Mouse (Mus musculus) urinary bladder, adult 18-20 months (tissue): Measurements from ENCODE around the gene Slc16a12.
"Not testable (repeated sequence)": the region's sequence is repeated elsewhere in the genome, so short reads cannot be mapped to it uniquely, and the experiment has no call there.

Experiments
- DNase-seq, 2 experiments: peaks; one replicate each; pipeline ENCODE4 v3.0.0; 2022; ENCODE audit warnings: low spot score in 2 of 2, mixed read lengths in 2 of 2

The Slc16a12 gene

GRCm38 (mm10) chr19:34746688-34747504, at the start of gene Slc16a12:
TSS of gene Slc16a12 (minus strand) at chr19:34747289.
- peak in 1 of 2 experiments; percentile 25 for DNase-seq

DNA sequence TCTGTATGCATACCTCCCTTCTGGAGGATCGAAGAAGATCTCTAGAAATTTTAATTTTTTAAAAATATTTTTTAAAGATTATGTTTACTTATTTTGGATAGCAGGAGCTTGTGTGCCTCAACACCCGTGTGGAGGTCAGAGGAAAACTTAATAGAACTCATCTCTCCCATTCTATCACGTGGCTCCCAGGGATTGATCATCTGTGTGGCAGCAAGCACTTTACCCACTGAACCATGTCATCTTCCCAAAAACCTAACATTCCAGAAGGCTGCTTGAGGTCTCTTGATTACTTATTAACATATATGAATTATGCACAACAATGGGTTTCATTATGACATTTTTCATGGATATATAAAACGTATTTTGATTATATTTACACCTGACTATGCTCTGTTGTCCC, 49.3 kb upstream of the Slc16a12 start:
- no peak for DNase-seq

DNA sequence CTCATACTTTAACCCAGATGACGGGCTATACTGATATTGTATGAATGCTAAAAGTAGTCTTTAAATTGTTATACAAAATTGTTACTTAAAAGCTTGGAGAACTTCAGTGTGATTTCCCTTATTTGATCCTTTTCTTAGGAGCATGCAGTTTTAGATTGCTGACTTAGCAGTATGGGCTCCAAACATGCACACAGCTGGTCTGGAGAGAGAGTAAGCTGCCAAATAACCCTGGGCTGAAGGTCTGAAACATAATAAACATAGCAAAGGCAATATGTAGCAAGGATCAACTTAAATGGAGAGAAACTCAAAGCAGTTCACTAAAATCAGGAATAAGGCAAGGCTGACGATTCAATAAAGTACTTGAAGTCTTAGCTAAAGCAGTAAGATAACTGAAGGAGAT, 35.4 kb upstream of the Slc16a12 start:
- no peak for DNase-seq

DNA sequence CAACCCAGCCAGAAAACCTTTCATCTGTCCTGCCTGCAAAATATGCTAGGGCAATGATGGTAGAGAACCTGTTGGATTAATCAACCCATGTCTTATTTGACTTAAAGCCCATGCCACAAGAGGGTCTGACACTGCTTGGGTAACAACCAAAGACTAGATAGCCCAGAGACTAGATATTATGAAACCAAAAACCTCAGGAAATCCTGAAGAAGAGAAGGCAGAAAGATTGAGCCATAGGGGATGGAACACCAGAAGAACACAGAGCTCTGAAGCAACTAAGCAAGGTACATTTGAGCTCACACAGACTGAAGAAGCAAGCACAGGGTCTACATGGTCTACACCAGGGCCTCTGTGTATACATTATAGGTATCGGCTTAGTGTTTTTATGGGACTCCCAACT, 31.9 kb upstream of the Slc16a12 start:
- DNase-seq = no peak

- no peak for DNase-seq
Observed at GRCm38 (mm10) chr19:34778098-34778497, 31.0 kb upstream of the Slc16a12 start.

DNA sequence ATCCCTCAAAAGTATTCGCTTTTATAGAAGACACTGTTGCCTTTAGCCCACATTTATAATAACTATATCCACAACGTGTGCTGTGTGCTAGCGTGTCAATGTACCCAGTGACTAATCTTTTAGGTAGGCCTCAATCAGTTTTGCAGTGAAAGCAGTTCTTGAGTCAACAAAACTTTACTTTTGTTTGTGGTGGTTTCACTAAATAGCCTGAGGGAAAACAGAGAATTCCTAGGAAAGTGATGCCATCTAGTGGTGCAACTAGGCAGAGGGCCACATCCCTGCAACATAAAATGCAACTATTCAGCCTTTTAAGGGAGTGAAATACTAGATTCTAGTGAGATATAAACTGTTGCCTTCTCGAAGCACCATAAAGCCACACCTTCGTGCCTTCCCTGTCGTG, 25.7 kb upstream of the Slc16a12 start:
- DNase-seq = peak; percentile 20 to 42

- DNase-seq = no peak
Observed at GRCm38 (mm10) chr19:34770764-34771163, 23.7 kb upstream of the Slc16a12 start.

- no peak for DNase-seq
Observed at GRCm38 (mm10) chr19:34758754-34759153, 11.7 kb upstream of the Slc16a12 start.

- DNase-seq = no peak
Observed at GRCm38 (mm10) chr19:34756561-34757240, 9.6 kb upstream of the Slc16a12 start.

DNA sequence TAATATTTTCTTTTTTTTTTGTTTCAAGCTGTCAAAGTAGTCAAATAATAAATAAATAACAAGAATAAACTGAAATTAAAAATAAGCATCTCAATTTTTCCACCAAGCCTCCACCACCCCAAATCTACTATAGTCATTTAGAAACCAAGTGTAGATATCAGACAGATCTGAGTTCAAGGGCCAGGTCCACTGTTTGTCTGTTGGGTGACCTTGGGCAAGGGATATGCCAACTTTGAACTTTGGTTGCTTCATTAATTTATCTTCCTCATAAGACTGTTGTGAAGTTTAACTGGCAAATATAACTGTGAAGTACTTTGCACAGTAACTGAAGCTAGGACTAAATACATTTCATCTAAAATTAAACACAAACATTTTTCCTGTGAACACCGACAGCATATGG, 8.6 kb upstream of the Slc16a12 start:
- DNase-seq = no peak

- DNase-seq = no peak
Observed at GRCm38 (mm10) chr19:34753243-34753642, 6.2 kb upstream of the Slc16a12 start.

DNA sequence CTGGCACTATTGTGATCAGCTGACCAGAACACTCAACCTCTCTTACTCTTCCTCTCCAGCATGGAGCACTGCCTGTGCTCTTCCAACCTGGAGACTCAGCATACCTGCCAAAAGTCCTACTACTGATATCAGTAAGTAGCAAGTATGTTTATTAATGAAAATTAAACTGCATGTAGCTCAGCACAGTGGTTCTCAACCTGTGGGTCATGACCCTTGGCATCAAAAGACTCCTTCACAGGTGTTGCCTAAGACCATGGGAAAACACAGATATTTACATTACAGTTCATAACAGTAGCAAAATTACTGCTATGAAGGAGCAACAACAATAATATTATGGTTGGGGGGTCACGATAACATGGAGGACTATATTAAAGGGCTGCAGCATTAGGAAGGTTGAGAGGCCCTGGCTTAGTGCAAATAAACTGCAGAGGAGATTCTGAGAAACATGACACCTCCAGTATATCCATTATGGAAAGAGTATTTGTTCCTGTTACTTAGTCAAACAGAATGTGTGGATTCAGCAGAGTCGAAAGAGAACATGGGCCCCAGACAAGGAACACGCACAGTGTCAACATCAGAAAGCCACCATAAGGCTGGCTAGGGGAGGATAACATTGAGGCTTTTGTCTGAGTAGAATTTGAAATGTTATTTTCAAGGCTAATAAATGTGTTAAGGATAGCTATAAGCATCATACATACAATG, 5.5 kb upstream of the Slc16a12 start:
- no peak for DNase-seq

DNA sequence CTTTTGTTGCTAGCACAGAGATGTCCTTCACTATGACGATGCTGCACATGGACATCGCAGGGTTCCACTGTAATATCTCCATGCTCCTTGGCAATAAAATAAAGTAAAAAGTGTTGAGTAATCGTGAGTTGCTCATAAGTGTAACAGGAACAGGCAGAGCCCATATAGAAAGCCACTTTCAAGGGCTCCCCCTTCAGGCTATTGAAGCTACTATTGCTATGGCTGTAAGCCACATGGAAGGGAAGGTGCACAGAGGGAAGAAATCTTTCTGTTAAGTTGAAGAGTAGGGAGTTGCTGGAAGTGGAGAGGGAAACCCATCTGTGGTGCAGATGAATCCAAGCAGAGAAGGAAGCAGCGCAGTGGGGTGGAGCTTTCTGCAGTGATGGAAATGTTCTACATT, 4.1 kb upstream of the Slc16a12 start:
- DNase-seq = no peak

DNA sequence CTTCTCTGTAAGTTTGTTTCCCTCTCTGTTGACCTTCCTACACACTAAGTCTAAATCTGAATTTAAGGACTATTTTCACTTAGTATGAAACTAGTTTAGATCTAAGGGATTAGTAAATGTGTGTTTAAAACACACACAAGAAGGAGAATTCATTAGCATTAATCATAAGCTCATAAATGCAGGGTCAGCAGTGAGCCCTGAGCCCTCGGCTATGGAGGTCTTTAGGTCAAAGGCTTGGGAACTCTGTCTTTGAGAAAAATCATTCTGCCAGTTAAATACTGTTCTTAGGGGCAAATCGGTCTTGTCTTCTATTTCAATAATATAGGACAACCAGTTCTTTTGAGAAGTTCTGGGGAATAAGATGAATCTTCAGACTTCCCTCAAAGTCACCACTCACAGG, 1.9 kb upstream of the Slc16a12 start:
- DNase-seq = no peak

- not testable (repeated sequence) for DNase-seq
Observed at GRCm38 (mm10) chr19:34747969-34748368, 880 bp upstream of the Slc16a12 start.

DNA sequence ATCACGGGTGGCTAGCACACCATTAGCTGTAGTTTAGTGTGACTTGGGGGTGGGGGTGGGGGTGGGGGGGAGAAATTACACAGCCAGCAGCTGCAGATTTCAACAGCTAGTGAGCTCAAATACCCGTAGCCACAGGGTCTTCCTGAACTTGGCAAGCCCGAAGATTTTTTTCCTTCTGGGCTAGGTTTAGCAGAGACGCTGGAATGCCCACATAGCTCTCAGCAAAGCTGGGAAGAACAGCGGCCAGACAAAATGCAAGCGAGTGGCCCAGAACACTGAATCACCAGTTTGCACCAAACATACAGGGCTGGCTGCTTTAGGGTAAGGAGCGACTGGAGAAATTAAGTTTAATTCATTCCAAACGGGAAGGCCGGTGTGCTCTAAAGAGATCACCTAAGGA, 888 bp downstream of the Slc16a12 start:
- DNase-seq = no peak

DNA sequence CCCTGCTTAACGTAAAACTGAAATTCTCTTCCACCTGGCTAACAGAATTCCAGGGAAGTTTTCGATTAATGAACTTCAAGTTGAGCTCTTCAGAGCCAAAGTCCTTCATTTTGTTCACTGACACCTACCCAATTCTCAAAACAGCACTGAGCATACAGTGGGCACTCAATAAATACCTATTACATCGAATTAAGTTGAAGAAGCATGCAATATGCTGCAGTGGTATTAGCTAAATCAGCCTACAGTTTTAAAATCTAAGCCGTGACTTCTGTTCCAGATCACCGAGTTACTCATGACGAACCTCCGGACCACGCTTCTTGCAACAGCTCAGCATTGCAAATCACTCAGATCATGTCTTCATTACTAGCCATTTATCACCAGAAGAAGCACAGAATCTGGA, 2.1 kb downstream of the Slc16a12 start:
- DNase-seq = no peak

GRCm38 (mm10) chr19:34737916-34738315, 9.2 kb downstream of the Slc16a12 start:
- no peak for DNase-seq

DNA sequence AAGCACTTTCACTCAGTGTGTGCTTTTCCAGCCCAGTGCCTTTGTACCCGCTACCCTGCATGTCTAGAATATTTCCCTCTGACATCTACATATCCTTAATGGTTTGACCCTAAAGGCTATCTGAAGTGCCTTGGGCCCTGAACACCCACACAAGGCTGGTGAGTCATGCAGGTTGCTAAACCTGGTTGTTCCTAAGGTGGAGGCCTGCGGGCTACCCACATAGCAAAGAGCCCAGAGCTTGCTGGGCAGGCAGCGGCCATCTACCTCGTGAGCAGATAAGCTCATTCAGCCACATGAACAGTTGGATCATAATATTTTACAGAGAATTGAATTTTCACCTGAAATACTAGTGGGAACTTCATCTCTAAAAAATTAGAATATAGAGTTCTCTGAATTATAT, 11.2 kb downstream of the Slc16a12 start:
- DNase-seq = no peak

DNA sequence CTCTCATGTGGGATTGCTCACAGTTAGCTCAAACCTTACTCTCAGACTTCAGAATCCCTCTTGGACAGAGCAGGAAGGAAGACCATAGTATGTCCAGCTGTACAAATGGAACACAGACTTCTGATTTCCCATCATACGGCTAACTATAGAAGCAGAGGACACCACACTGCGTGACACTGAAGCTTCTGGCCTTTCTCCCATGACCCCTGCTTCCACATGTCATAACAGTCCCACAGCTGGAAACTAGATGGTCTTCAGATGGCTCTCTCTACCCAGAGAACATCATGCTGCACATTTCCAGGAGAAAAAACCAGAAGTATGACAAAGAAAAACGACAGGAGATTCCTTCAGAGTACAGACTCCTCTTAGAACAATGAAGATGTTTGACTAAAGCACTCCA, 14.1 kb downstream of the Slc16a12 start:
- no peak for DNase-seq

DNA sequence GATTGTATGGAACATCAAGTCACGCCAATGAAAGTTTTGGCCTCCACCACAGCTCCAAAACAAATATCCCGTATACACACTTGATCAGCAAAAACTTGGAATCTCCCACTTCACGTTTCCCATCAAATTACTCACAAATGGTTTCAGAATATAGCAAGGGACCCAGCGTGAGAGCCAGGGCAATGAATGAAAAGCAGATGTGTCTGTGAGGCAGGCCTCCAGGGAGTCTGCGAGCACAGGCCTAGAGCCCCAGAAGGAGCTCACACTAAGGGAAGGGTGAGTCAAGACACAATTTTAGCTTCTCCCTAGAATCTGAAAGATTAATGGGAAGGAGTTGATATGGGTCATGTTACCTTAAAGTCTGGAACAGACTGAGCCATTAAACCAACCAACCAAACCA, 15.7 kb downstream of the Slc16a12 start:
- no peak for DNase-seq

DNA sequence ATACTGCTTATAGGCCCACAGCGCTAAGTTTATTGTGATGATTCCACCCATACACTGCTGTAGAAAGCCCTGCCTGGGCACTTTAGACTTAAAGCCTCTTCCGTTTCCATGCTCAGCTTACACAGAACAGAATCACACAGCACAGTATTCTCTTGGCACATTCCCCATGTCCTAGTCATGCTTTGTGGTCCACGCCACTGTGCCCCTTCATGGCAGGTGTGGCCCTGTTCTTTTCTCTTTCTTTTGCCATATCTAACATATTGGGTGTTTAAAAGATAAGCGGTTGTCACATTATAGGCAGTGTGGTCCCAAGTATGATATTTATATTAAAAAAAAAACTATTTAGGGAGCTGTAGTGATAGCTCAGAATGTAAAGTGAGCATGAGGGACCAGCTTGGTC, 16.5 kb downstream of the Slc16a12 start:
- DNase-seq = no peak

DNA sequence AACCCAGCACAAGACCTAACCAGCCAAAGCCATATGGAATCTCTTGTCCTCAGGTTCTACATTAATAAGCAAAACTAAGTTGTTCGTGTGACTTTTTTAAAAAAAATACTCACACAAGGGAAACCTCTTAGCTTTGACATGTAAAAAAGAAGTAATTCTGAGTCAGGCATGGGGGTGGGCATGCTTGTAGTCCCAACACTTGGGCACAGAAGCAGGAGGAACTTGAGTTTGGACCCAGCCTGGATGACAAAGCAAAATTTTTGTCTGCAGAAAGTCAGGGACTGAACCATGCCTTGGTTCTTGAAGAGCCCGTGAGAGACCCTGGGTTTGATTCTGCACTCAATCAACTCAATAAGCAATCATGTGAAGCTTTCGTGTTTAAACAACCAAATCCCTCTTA, 17.6 kb downstream of the Slc16a12 start:
- DNase-seq = no peak
